Mouse (Mus musculus): ENCODE measurements around the gene Cacna2d2. TPM values are rescaled to one million over a fixed set of nuclear protein-coding genes. Genes with fewer than 3 reads are reported as not detected.
"Not testable (repeated sequence)": the region's sequence is repeated elsewhere in the genome, so short reads cannot be mapped to it uniquely, and the experiment has no call there.

Gene Cacna2d2
- polyA plus RNA-seq, 1 experiment from 2014 or later = 10.2 TPM

GRCm38 (mm10) chr9:107570845-107571244 is 171.4 kb downstream of the Cacna2d2 start:
- ATAC-seq (replicated peaks) = no peak
- Histone ChIP-seq H3K4me1 (peaks cover 46% of the 10 kb centered on the region), H3K9ac (no peak overlapping the region), H3K36me3 (replicated peaks) (peaks cover 28% of the 10 kb centered on the region), H3K9me3 (no peaks in the 10 kb centered on the region), H3K4me3 (peak overlapping the region; percentile 94), H3K27ac (no peak overlapping the region), H3K4me2 (peak overlapping the region; percentile 84), H3K27me3 (replicated peaks) (no peaks in the 10 kb centered on the region)
- 95% methylated on average over 21 of the region's 21 CpGs for WGBS

DNA sequence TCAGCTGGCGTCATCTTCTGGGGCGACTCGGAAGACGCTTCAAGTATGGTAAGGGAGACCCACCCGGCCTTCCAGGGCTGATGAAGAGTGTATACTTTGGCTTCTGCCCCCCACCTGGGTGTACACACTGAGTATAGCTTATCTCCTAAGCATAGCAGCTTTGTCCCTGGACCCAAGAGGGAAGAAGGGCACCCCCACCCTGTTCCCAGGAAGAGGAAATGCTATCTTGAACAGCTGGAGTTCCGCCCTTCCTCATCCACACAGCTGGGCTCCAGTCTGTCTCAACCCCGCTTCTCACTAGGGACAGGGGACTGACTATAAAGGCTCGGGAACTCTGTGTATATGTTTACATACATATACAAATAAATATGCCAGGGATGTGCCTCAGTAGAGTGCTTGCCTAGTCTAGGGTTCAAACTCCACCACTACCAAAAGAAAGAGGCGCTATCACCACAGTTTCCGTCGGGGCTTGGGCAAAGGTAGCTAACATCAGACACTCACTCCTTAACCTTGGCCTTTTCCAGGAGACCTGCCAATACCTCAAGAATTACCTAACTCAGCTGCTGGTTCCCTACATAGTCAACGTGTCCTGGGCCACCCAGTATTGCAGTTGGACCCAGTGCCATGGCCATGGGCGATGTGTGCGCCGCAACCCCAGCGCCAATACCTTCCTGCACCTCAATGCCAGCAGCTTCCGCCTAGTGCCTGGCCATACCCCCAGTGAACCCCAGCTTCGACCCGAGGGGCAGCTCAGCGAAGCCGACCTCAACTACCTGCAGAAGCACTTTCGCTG is 172.3 kb downstream of the Cacna2d2 start:
- no peak for ATAC-seq (replicated peaks)
- peaks cover 25% of the 10 kb centered on the region for H3K36me3 ChIP-seq (replicated peaks)
- H3K27ac ChIP-seq = no peak overlapping the region
- H3K27me3 ChIP-seq (replicated peaks) = no peaks in the 10 kb centered on the region
- peak overlapping the region; percentile 84; the same call in 1 of the 2 replicates for H3K4me2 ChIP-seq
- 96% methylated on average over 22 of the region's 22 CpGs for WGBS
- H3K9ac ChIP-seq = no peak overlapping the region
- peaks cover 45% of the 10 kb centered on the region for H3K4me1 ChIP-seq
- H3K9me3 ChIP-seq = no peaks in the 10 kb centered on the region
- peak overlapping the region; percentile 6; the same call in 1 of the 2 replicates for H3K4me3 ChIP-seq

- Histone ChIP-seq H3K4me1 (peaks cover 43% of the 10 kb centered on the region), H3K9ac (no peak overlapping the region), H3K9me3 (no peaks in the 10 kb centered on the region), H3K27me3 (replicated peaks) (no peaks in the 10 kb centered on the region), H3K4me2 (no peak overlapping the region), H3K4me3 (no peak overlapping the region), H3K36me3 (replicated peaks) (peaks cover 25% of the 10 kb centered on the region), H3K27ac (no peak overlapping the region)
- no peak for ATAC-seq (replicated peaks)
- 100% methylated on average over 2 of the region's 2 CpGs for WGBS
Observed at GRCm38 (mm10) chr9:107572327-107572662, 172.9 kb downstream of the Cacna2d2 start.

GRCm38 (mm10) chr9:107573774-107574173 is 174.4 kb downstream of the Cacna2d2 start:
- peaks cover 33% of the 10 kb centered on the region for H3K4me1 ChIP-seq
- H3K27me3 ChIP-seq (replicated peaks); ATAC-seq (replicated peaks); H3K27ac ChIP-seq; H3K4me3 ChIP-seq; H3K9ac ChIP-seq; H3K4me2 ChIP-seq; H3K9me3 ChIP-seq: not testable (repeated sequence)
- peaks cover 25% of the 10 kb centered on the region for H3K36me3 ChIP-seq (replicated peaks)
- WGBS = 78% methylated on average over 6 of the region's 6 CpGs

DNA sequence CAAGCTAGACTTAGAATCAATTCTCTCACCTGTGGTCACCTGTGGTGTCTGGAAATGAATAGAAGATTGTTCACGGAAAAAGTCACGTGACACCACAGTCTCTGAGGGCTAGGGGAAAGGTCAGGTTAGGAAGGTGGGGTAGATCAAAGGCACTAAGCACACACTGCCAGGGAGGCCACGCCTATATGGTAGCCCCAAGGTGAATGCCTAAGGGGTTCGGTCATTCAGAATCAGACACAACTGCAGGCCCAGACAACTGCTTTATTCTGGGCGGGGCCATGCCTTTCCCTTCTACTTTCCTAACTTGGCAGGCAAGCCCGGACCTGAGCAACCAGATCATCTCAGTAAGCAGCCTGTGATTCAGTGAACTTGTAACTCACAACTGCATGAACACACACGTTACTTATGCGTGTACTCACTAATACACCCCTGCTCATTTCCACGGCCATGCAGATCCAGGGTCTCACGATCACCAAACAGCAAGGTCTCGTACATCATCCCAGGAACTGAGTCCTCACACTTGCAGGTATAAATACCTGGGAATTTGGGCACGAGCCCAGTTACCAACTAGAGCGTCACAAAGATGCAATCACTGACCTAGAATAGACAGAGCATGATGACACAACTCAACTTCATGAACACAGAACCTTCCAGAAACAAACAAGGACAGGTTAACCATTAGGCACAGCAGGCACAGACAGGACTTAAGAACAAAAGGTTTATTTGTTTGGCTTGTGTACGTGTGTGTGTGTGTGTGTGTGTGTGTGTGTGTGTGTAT is 176.4 kb downstream of the Cacna2d2 start:
- H3K36me3 ChIP-seq (replicated peaks) = peaks cover 24% of the 10 kb centered on the region
- WGBS = 90% methylated on average over 14 of the region's 14 CpGs
- peaks cover 35% of the 10 kb centered on the region for H3K4me1 ChIP-seq
- no peaks in the 10 kb centered on the region for H3K27me3 ChIP-seq (replicated peaks)
- H3K27ac ChIP-seq = no peak overlapping the region
- no peak overlapping the region for H3K4me2 ChIP-seq
- no peak overlapping the region for H3K4me3 ChIP-seq
- no peak for ATAC-seq (replicated peaks)
- no peaks in the 10 kb centered on the region for H3K9me3 ChIP-seq
- no peak overlapping the region for H3K9ac ChIP-seq

DNA sequence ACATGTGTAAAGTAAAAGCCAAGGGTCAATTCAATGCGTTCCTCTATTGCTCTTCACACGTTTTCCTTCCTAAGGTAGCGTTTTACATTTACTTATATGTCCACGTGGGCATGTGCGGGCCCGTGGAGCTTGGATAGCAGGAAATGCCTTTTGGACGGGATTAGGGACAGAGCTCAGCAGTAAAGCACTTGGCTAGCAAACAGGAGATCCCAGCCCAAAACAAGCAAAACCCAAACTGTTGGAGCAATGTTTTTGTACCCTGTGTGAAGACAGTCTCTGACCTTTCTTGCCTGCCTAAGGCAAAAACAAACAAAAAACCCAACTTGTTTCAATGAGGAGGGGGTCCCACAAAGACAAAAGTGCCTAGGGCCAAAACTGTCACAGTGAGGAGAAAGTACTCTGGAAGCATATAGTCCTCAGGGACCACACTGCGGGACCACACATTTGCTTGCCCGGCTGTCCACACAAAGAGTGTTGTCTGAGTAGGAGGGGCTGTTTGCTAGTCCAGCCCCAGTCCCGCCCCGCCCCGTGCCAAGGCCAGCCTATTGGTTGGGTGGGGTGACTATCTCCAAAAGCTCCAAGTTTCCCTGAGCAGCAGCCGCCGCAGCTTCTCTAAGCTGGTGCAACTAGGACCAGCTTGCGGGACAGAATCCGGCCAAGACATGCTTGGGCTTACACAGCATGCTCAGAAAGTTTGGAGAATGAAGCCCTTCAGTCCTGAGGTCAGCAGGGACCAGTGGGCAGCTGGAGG is 177.1 kb downstream of the Cacna2d2 start, which contains the start of gene Hyal1:
Gene Hyal1 (plus strand): TSS at position 571 of the 751 bp plus-strand sequence.
- H3K4me1 ChIP-seq = peaks cover 34% of the 10 kb centered on the region
- H3K4me3 ChIP-seq = no peak within 1 kb of the TSS
- no peak within 1 kb of the TSS for H3K9ac ChIP-seq
- no peaks in the 10 kb centered on the region for H3K27me3 ChIP-seq (replicated peaks)
- peak within 1 kb of the TSS; percentile 34 for H3K4me2 ChIP-seq
- H3K36me3 ChIP-seq (replicated peaks) = peaks cover 18% of the 10 kb centered on the region
- peak within 1 kb of the TSS; percentile 43; the same call in 1 of the 2 replicates for H3K27ac ChIP-seq
- WGBS = 25% methylated on average over 16 of the region's 16 CpGs
- ATAC-seq (replicated peaks) = 0 out of 2 replicates have a peak, but pooled peaks have one; percentile 30
- H3K9me3 ChIP-seq = no peaks in the 10 kb centered on the region

DNA sequence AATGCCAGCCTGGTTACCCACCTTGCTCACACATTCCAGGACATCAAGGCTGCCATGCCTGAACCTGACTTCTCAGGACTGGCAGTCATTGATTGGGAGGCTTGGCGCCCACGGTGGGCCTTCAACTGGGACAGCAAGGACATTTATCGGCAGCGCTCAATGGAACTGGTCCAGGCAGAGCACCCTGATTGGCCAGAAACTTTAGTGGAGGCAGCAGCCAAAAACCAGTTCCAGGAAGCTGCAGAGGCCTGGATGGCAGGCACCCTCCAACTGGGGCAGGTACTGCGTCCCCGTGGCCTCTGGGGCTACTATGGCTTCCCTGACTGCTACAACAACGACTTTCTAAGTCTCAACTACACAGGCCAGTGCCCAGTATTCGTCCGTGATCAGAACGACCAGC is 178.5 kb downstream of the Cacna2d2 start:
- Histone ChIP-seq H3K27ac (no peak overlapping the region), H3K4me3 (no peak overlapping the region), H3K9ac (no peak overlapping the region), H3K9me3 (no peaks in the 10 kb centered on the region), H3K27me3 (replicated peaks) (no peaks in the 10 kb centered on the region), H3K4me2 (no peak overlapping the region), H3K4me1 (peaks cover 34% of the 10 kb centered on the region), H3K36me3 (replicated peaks) (peaks cover 4% of the 10 kb centered on the region; the same call in 1 of the 2 replicates)
- 93% methylated on average over 10 of the region's 10 CpGs for WGBS
- ATAC-seq (replicated peaks) = no peak

GRCm38 (mm10) chr9:107578587-107578986 is 179.2 kb downstream of the Cacna2d2 start, which contains the start of gene Naa80:
Gene Naa80 (plus strand): TSS chr9:107578887.
- Histone ChIP-seq H3K4me2 (no peak within 1 kb of the TSS), H3K27me3 (replicated peaks) (no peaks in the 10 kb centered on the region), H3K36me3 (replicated peaks) (peaks cover 4% of the 10 kb centered on the region; the same call in 1 of the 2 replicates), H3K9ac (0 out of 2 replicates have a peak within 1 kb of the TSS, but pooled peaks have one; percentile 8), H3K9me3 (no peaks in the 10 kb centered on the region), H3K4me1 (peaks cover 34% of the 10 kb centered on the region), H3K27ac (no peak within 1 kb of the TSS), H3K4me3 (no peak within 1 kb of the TSS)
- no peak for ATAC-seq (replicated peaks)
- 77% methylated on average over 3 of the region's 3 CpGs for WGBS

Other genes starting within 250 kb of the Cacna2d2 start
- 23.4 and 24.4 TPM in 2 replicates for gene Dock3, start 167.7 kb upstream of the Cacna2d2 start, polyA plus RNA-seq (2015; fragmentation: Nextera tagmentation; extraction: Ambion mirVana)
- gene Mapkapk3, start 109.7 kb upstream of the Cacna2d2 start, polyA plus RNA-seq (2015; fragmentation: Nextera tagmentation; extraction: Ambion mirVana) = 2.2 TPM in 2 replicates
- 7.2 and 7.4 TPM in 2 replicates for gene Cish, start 103.6 kb upstream of the Cacna2d2 start, polyA plus RNA-seq (2015; fragmentation: Nextera tagmentation; extraction: Ambion mirVana)
- gene Hemk1, start 61.3 kb upstream of the Cacna2d2 start, polyA plus RNA-seq (2015; fragmentation: Nextera tagmentation; extraction: Ambion mirVana) = 20.1 and 21.1 TPM in 2 replicates
- 9.7 TPM in 2 replicates for gene 6430571L13Rik, start 59.0 kb upstream of the Cacna2d2 start, polyA plus RNA-seq (2015; fragmentation: Nextera tagmentation; extraction: Ambion mirVana)
- 48.0 and 50.5 TPM in 2 replicates for gene Tmem115, start 134.3 kb downstream of the Cacna2d2 start, polyA plus RNA-seq (2015; fragmentation: Nextera tagmentation; extraction: Ambion mirVana)
- gene Cyb561d2, start 142.6 kb downstream of the Cacna2d2 start, polyA plus RNA-seq (2015; fragmentation: Nextera tagmentation; extraction: Ambion mirVana) = 45.1 and 45.7 TPM in 2 replicates
- gene Nprl2, start 142.6 kb downstream of the Cacna2d2 start, polyA plus RNA-seq (2015; fragmentation: Nextera tagmentation; extraction: Ambion mirVana) = 78.4 and 81.6 TPM in 2 replicates
- gene Zmynd10, start 147.7 kb downstream of the Cacna2d2 start, polyA plus RNA-seq (2015; fragmentation: Nextera tagmentation; extraction: Ambion mirVana) = 4.6 TPM in 2 replicates
- gene Rassf1, start 151.9 kb downstream of the Cacna2d2 start, polyA plus RNA-seq (2015; fragmentation: Nextera tagmentation; extraction: Ambion mirVana) = 44.4 and 45.3 TPM in 2 replicates
- gene Tusc2, start 163.6 kb downstream of the Cacna2d2 start, polyA plus RNA-seq (2015; fragmentation: Nextera tagmentation; extraction: Ambion mirVana) = 123 and 125 TPM in 2 replicates
- gene Hyal2, start 168.3 kb downstream of the Cacna2d2 start, polyA plus RNA-seq (2015; fragmentation: Nextera tagmentation; extraction: Ambion mirVana) = 82.9 and 88.7 TPM in 2 replicates
- gene Hyal1, start 177.3 kb downstream of the Cacna2d2 start, polyA plus RNA-seq (2015; fragmentation: Nextera tagmentation; extraction: Ambion mirVana) = 7.9 and 9.5 TPM in 2 replicates
- gene Naa80, start 179.3 kb downstream of the Cacna2d2 start, polyA plus RNA-seq (2015; fragmentation: Nextera tagmentation; extraction: Ambion mirVana) = 21.4 and 23.1 TPM in 2 replicates
- 1.8 TPM in 2 replicates for gene Hyal3, start 181.2 kb downstream of the Cacna2d2 start, polyA plus RNA-seq (2015; fragmentation: Nextera tagmentation; extraction: Ambion mirVana)
- 14.5 and 16.9 TPM in 2 replicates for gene Ifrd2, start 188.0 kb downstream of the Cacna2d2 start, polyA plus RNA-seq (2015; fragmentation: Nextera tagmentation; extraction: Ambion mirVana)
- gene Sema3b, start 209.6 kb downstream of the Cacna2d2 start, polyA plus RNA-seq (2015; fragmentation: Nextera tagmentation; extraction: Ambion mirVana) = 4.3 and 4.9 TPM in 2 replicates
- gene Gnai2, start 235.8 kb downstream of the Cacna2d2 start, polyA plus RNA-seq (2015; fragmentation: Nextera tagmentation; extraction: Ambion mirVana) = 299 and 386 TPM in 2 replicates